Mouse (Mus musculus) megakaryocyte, embryonic 14.5 days (primary cell): ENCODE measurements around the gene Cks2.

ENCODE experiments used
- FLI1 ChIP-seq: IDR thresholded peaks from 2 replicates; pipeline ENCODE4 v1.6.1; 2012; ENCODE audit warnings: low read length, inconsistent platforms, mixed read lengths
- GATA1 ChIP-seq: IDR thresholded peaks from 3 replicates; pipeline ENCODE4 v1.6.1; 2012; ENCODE audit warnings: mixed read lengths, low read length, inconsistent platforms, borderline replicate concordance

- TF ChIP-seq GATA1 (no peak), FLI1 (no peak)
Measured at GRCm38 (mm10) chr13:51653961-51654360, 8.9 kb downstream of the Cks2 start.
